Mouse (Mus musculus) urinary bladder, adult 2 months (tissue): Measurements from ENCODE around the gene Hbb-bs. TPM values are rescaled to one million over a fixed set of nuclear protein-coding genes. Genes with fewer than 3 reads are reported as not detected.
"Not testable (repeated sequence)": the region's sequence is repeated elsewhere in the genome, so short reads cannot be mapped to it uniquely, and the experiment has no call there.

Experiments used
- DNase-seq: peaks from one replicate; pipeline ENCODE4 v3.0.0; 2022; ENCODE audit warnings: low spot score
- polyA plus RNA-seq: library from polyadenylated mRNA; depleted of rRNA; stranded (reverse); fragments of >200 nt; gene quantifications from 2 replicates; pipeline ENCODE4 v1.2.3, GENCODE M21; 2012; rRNA removed

The Hbb-bs gene
- polyA plus RNA-seq, 1 experiment = 296 TPM

DNA sequence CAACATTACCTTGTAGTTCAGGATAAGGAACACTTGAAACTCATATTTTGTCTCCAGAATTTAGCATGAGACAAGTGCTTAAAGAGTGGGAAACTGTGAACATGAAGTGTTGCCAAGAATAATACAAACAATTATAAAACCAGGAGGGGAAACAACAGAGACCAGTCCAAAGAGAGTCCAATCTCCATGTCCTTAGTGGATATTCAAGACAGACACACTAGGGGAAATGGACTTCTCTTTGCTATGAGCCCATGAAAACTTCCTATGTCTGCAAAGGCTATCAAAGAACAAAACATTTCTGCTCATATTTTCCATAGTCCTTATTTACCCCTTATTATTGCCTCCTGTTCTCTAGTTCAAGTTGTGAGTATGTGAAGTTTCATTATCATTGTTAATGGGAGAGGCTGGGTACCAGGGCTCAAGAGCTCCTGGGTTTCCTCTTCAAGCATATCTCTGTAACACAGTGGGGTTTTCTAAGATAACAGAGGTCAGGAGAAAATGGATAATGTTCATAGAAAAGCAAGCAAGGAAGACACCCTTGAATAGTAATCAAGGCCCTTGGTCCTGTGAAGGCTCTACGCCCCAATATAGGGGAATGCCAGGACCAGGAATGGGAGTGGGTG, 16.6 kb downstream of the Hbb-bs start:
- no peak for DNase-seq

DNA sequence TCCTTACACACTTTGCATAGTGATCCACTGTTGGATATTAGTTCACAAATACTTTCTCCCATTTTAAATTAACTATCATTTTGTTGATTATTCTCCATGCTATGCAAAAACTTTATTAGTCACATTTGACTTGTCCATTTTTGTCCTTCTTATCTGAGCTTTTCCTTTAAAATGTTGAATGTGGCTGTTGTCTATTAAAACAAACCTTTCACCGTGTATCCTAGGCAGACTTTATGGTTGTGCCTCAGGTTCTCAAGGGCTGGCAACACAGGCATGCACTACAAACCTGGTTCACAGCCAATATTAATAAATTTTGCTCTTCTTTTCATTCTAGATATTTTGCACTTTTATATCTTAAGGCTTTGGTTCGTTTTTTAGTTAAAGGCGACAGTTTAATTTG, 17.1 kb downstream of the Hbb-bs start:
- no peak for DNase-seq

DNA sequence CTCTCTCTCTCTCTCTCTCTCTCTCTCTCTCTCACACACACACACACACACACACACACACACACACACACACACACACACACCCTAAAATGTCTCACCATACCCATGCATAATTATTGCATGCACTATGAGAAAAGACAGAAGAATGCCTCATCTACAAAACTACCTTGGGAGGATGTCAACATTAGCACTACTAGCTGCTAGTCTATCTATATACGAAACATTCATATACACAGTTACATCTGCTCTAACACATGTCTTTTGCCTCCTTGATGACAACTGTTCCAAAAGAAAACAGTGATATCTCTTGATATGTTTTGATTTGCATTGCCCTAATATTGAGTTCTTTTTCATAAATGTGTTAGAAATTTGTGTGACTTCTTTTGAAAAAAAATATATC, 17.6 kb downstream of the Hbb-bs start:
- DNase-seq = no peak

DNA sequence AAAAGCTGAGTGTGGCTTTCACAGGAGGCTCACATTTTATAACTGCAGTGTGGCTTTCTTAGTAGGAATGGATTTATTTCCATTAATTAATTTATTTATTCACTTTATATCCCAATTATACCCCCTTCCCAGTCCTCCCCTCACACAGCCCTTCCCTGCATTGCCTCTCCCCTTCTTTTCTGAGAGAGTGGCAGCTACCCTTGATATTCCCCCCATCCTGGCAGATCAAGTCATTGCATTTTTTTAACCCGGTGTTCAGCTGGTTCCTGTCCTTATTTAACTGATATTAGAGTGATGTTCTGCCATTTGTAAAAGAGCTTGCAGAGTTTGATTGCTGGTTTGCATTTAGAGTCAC, 18.1 kb downstream of the Hbb-bs start:
- no peak for DNase-seq

DNA sequence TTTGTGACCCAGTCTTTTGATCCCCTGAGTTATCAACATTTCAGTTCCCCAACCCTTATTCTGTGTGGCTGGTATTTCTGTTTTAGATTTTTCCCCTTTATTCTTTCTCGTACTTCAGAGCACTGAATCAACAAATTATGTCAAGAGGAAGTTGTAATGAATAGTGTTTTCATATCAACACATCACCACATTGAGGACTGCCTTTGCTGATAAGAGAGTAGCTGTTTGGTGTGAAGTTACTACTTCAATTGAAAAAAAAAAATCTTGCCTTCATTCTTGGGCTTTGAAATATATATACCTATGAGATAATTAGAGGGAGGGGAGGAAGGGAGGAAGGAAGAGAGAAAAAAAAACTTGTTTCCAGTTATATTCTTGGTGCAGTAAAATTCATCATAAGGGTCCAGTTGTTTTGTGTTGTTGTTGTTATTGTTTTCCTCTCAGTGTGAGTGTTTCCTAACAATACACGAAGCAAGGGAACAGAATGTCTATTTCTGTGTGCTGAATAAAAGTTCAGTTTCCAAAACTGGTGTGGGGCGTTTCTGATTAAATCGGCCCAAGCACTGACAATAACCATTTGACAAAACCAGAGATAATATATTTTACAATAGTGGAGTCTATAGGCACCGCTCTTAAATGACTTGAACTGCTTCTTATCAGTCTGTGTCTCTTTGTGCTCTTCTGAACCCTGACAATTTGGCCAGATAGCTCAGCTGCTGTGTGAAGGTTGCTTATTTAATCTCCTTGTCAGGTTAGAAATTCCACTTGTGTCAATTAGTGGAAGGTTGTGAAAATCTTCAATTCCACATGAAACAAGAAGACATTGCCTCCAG, 18.7 kb downstream of the Hbb-bs start:
- no peak for DNase-seq

DNA sequence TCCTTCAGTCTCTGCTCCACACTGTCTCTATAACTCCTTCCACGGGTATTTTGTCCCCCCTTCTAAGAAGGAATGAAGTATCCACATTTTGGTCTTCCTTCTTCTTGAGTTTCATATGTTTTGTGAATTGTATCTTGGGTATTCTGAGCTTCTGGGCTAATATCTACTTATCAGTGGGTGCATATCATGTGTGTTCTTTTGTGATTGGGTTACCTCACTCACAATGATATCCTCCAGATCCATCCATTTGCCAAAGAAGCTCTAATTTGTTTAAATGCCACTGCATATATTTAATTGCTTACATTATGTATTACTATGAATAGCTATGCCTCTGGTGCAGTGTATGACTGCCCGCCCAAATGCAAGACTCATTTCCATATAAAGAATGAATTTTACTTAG, 19.8 kb downstream of the Hbb-bs start:
- not testable (repeated sequence) for DNase-seq

DNA sequence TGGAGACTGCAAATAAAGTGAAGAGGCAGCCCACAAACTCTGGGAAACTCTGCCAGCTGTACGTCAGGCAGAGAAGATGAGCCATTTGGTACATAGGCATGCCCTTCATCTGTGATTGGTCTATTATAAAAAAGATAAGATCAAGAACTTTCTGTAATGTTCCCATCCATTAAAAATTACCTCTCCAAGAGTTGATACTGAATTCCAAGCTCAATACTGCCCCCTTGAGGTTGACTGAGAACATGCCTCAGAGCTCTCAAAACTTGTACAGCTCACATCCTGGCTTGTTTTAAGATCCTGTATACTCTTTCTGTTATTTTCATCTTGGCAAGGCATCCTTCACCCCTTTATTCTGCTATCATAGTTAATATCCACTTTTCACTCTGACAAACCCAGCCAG, 21.0 kb downstream of the Hbb-bs start:
- DNase-seq = no peak

DNA sequence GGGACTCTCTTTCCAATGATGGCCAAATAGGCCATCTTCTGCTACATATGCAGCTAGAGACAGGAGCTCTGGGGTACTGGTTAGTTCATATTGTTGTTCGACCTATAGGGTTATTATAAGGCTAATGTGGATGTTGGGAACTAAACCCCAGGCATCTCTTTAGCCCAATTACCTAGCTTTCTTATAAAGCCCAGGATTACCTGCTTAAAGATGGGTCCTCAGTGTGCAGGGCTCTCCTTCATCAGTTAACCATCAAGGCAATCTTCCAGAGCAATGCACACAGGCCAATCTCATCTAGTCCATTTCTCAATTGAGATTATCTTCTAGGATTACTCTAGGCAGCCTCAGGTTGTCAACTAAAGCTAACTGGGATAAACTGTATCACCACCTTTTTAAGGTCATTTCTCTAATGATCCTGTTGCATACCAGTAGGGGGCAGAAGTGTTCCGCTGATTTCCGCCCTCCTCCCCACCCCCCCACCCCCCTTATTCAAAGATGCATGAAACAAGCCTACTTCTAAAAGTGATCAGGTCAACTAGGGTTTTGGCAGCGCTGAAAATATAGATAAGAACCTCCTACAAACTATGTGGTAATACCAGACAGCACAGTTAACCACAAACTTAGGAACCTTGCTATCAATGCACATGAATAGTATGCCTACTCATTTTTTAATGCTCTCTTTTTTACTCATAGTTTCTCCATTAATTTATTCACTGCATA, 35.1 kb downstream of the Hbb-bs start:
- DNase-seq = no peak

DNA sequence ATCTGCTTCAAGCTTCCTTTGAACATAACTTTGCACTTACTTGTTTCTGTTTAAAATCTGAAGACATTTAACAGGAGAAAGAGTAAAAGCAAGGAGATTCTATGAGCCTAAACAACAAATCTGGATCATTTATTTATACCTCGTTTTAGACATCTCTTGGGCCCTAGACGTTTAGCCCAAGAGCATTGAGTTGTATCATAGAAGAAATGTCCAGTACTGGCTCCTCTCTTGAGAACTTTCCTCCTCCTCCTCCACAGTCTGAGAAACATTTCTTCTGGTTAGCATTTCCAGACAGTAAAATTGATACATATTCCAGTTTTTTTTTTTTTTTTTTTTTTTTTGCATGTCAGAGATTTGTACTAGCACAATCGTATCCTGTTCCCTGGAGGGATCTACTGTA, 36.2 kb downstream of the Hbb-bs start, which contains the start of gene Olfr67:
Gene Olfr67, minus strand, starts transcription at position 101 of the 400 bp plus-strand sequence.
- no peak for DNase-seq

DNA sequence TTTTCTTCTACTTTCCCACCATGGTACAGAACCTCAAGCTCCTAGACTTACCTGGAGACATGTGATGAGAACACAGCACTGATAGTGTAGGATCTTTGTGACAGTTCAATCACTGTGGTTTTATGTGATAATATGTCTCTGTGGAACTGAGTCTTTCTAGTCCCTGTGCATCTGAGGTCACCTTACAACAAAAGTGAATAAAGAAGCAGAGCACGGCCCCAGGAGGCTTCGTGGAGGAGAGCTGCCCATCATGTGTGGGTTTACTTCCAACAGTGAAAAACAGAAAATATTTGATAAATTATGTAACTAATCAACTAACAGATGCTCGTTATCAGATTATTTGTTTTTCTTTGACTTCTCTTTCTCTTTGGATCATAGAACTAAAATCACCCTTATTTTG, 48.3 kb downstream of the Hbb-bs start, which contains the start of gene Olfr68:
Gene Olfr68, minus strand, starts transcription at position 101 of the 400 bp plus-strand sequence.
- no peak for DNase-seq

DNA sequence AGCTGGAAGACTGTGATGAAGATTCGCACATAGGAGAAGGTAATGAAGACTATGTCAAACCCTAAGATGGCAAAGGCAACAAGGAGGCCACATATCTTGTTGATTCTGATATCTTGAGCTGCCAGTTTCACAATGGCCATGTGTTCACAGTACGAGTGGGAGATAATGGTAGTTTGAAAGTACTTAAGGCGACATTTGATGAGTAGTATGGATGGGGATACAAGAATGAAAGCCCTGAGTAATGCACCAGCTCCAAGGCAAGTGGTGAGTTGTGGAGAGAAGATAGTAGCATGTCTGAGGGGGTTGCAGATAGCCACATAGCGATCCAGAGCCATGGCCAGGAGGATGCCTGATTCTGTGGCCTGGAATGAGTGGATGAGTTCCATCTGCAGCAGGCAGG, 50.2 kb downstream of the Hbb-bs start:
- DNase-seq = not testable (repeated sequence)

Other genes with a start within 250 kb of the Hbb-bs start
- not detected in 2 replicates for gene Olfr618, start 238.0 kb downstream of the Hbb-bs start, polyA plus RNA-seq
- gene Olfr619, start 227.5 kb downstream of the Hbb-bs start, polyA plus RNA-seq = not detected in 2 replicates
- gene Olfr620, start 215.6 kb downstream of the Hbb-bs start, polyA plus RNA-seq = not detected in 2 replicates
- not detected in 2 replicates for gene Olfr622, start 185.4 kb downstream of the Hbb-bs start, polyA plus RNA-seq
- gene Olfr623, start 164.4 kb downstream of the Hbb-bs start, polyA plus RNA-seq = not detected in 2 replicates
- gene Olfr624, start 156.9 kb downstream of the Hbb-bs start, polyA plus RNA-seq = 0.01 and 0.03 TPM in 2 replicates
- gene Olfr625-ps1, start 145.4 kb downstream of the Hbb-bs start, polyA plus RNA-seq = not detected in 2 replicates
- not detected in 2 replicates for gene Olfr243, start 113.4 kb downstream of the Hbb-bs start, polyA plus RNA-seq
- gene Olfr628, start 97.7 kb downstream of the Hbb-bs start, polyA plus RNA-seq = not detected in 2 replicates
- not detected in 2 replicates for gene Olfr629, start 83.2 kb downstream of the Hbb-bs start, polyA plus RNA-seq
- gene Olfr630, start 70.8 kb downstream of the Hbb-bs start, polyA plus RNA-seq = not detected in 2 replicates
- gene Olfr69, start 56.5 kb downstream of the Hbb-bs start, polyA plus RNA-seq = not detected in 2 replicates
- not detected in 2 replicates for gene Olfr68, start 48.4 kb downstream of the Hbb-bs start, polyA plus RNA-seq
- not detected in 2 replicates for gene Olfr67, start 36.3 kb downstream of the Hbb-bs start, polyA plus RNA-seq
- gene Hbb-bt, start 14.1 kb downstream of the Hbb-bs start, polyA plus RNA-seq = 33.8 and 35.3 TPM in 2 replicates
- not detected in 2 replicates for gene Hbb-bh2, start 12.4 kb upstream of the Hbb-bs start, polyA plus RNA-seq
- gene Hbb-bh1, start 15.1 kb upstream of the Hbb-bs start, polyA plus RNA-seq = 0.15 and 0.18 TPM in 2 replicates
- 0.29 and 0.55 TPM in 2 replicates for gene Hbb-y, start 25.1 kb upstream of the Hbb-bs start, polyA plus RNA-seq
- not detected in 2 replicates for gene Olfr66, start 58.2 kb upstream of the Hbb-bs start, polyA plus RNA-seq
- gene Olfr64, start 66.4 kb upstream of the Hbb-bs start, polyA plus RNA-seq = not detected in 2 replicates
- not detected in 2 replicates for gene Olfr65, start 75.4 kb upstream of the Hbb-bs start, polyA plus RNA-seq
- not detected in 2 replicates for gene Olfr631, start 100.7 kb upstream of the Hbb-bs start, polyA plus RNA-seq
- not detected in 2 replicates for gene Olfr632, start 106.3 kb upstream of the Hbb-bs start, polyA plus RNA-seq
- gene Olfr633, start 116.3 kb upstream of the Hbb-bs start, polyA plus RNA-seq = not detected in 2 replicates
- not detected in 2 replicates for gene Olfr635, start 143.1 kb upstream of the Hbb-bs start, polyA plus RNA-seq
- gene Olfr638, start 170.7 kb upstream of the Hbb-bs start, polyA plus RNA-seq = not detected in 2 replicates
- not detected in 2 replicates for gene Olfr639, start 189.2 kb upstream of the Hbb-bs start, polyA plus RNA-seq
- not detected in 2 replicates for gene Olfr640, start 197.5 kb upstream of the Hbb-bs start, polyA plus RNA-seq
- not detected in 2 replicates for gene Olfr641, start 207.3 kb upstream of the Hbb-bs start, polyA plus RNA-seq
- not detected in 2 replicates for gene Olfr642, start 224.6 kb upstream of the Hbb-bs start, polyA plus RNA-seq
- not detected in 2 replicates for gene 4930516K23Rik, start 233.3 kb upstream of the Hbb-bs start, polyA plus RNA-seq
- gene Olfr644, start 243.8 kb upstream of the Hbb-bs start, polyA plus RNA-seq = not detected in 2 replicates